Mouse (Mus musculus): Measurements from ENCODE around the gene Sall4.

GRCm38 (mm10) chr2:168799326-168799725 lies 31.6 kb upstream of the Sall4 start:
- no peak for TF ChIP-seq ZNF384 (IDR thresholded peaks at IDR 0.05; ENCODE audit: low read depth, low read length)
- no peak for TF ChIP-seq MAFK (IDR thresholded peaks at IDR 0.05; ENCODE audit: insufficient read depth, low read depth, low read length)
- TF ChIP-seq ZC3H11A (IDR thresholded peaks at IDR 0.05; ENCODE audit: borderline replicate concordance, low read depth, low read length), result no peak
